Mouse (Mus musculus): ENCODE data around the gene Tbl1xr1. TPM values are rescaled to one million over a fixed set of nuclear protein-coding genes. Genes with fewer than 3 reads are reported as not detected.

Tbl1xr1 gene
- 15.5 and 23.8 TPM in 2 replicates for polyA plus RNA-seq (2021; fragmentation: Nextera tagmentation)
- long read RNA-seq, experiment 1, full-length matches to known transcripts, result 8 of 48 reads
- long read RNA-seq, experiment 1, partial matches to known transcripts, result 2 of 48 reads
- long read RNA-seq, experiment 1, other reads (novel, unspliced or antisense), result 38 of 48 reads
- long read RNA-seq, experiment 2, full-length matches to known transcripts, result 2 of 23 reads
- long read RNA-seq, experiment 2, partial matches to known transcripts, result 10 of 23 reads
- long read RNA-seq, experiment 2, other reads (novel, unspliced or antisense), result 11 of 23 reads

GRCm38 (mm10) chr3:22076561-22076935 is at the start of gene Tbl1xr1:
Gene Tbl1xr1, plus strand, starts transcription at chr3:22076652.

